Mouse (Mus musculus): ENCODE data around the gene Dcakd.

Dcakd gene

GRCm38 (mm10) chr11:102971604-102972003 is 56.5 kb downstream of the Dcakd start:
- DNase-seq: no peak

GRCm38 (mm10) chr11:102964547-102965091 is 63.5 kb downstream of the Dcakd start:
- no peak for DNase-seq

- no peak for DNase-seq
These were observed 64.1 kb downstream of the Dcakd start for GRCm38 (mm10) chr11:102963855-102964546.

- DNase-seq: no peak
These were observed 64.8 kb downstream of the Dcakd start for GRCm38 (mm10) chr11:102963246-102963854.

GRCm38 (mm10) chr11:102962861-102963245 is 65.3 kb downstream of the Dcakd start:
- no peak for DNase-seq

- DNase-seq: no peak
These were observed 67.1 kb downstream of the Dcakd start for GRCm38 (mm10) chr11:102961082-102961481.

- DNase-seq: no peak
These were observed 69.3 kb downstream of the Dcakd start for GRCm38 (mm10) chr11:102958870-102959269.

GRCm38 (mm10) chr11:102958431-102958830 is 69.7 kb downstream of the Dcakd start:
- DNase-seq: no peak

GRCm38 (mm10) chr11:102957692-102958091 is 70.4 kb downstream of the Dcakd start:
- DNase-seq: no peak

- peak; percentile 25 for DNase-seq
These were observed 71.0 kb downstream of the Dcakd start for GRCm38 (mm10) chr11:102956962-102957614.

- DNase-seq: no peak
These were observed 75.2 kb downstream of the Dcakd start for GRCm38 (mm10) chr11:102952922-102953321.

- DNase-seq: no peak
These were observed 79.8 kb downstream of the Dcakd start for GRCm38 (mm10) chr11:102948043-102948961.

- no peak for DNase-seq
These were observed 81.2 kb downstream of the Dcakd start for GRCm38 (mm10) chr11:102946992-102947343.

- peak; percentile 92 for DNase-seq
These were observed 81.7 kb downstream of the Dcakd start, which contains the start of gene C1ql1 for GRCm38 (mm10) chr11:102946265-102946991. C1ql1 (minus strand) TSS chr11:102946688.

- no peak for DNase-seq
These were observed 82.5 kb downstream of the Dcakd start for GRCm38 (mm10) chr11:102945306-102946264.
